Mouse (Mus musculus): ENCODE data around the gene Ube2r2.
A peak's percentile ranks its signal among the peaks of the same experiment; 100 is the strongest.

Ube2r2 gene

DNA sequence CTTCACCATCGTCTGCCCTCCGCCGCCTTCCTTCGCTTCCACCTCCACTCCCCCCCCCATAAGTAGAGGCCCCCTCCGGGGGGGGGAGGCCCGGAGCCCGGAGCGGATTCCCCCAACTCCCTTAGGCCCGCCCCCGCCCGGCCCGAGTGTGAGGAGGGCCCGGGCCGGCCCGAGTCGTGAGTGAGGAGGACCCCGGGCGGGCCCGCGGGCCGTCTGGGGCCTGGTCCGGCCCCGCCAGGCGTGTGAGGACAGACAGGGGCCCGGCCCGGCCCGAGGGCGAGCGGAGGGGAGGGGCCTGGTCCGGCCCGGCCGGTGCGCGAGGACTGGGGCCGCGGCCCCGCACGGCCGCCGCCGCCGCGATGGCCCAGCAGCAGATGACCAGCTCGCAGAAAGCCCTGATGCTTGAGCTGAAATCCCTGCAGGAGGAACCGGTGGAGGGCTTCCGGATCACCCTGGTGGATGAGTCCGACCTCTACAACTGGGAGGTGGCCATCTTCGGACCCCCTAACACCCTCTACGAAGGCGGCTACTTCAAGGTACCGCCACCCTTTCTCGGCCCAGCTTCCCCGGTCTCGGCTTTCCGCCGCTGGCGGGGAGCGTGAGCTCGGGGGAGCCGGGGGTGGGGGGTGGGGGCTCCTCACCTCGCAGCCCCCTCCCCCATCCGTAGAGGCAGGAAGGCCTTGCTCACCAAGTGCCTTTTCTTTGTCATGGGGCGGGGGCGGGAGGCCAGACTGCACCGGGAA lies at the start of gene Ube2r2:
Gene Ube2r2, plus strand, starts transcription at position 33 of the 743 bp plus-strand sequence.
- peak; percentile 62 for DNase-seq (ENCODE audit: low spot score)

DNA sequence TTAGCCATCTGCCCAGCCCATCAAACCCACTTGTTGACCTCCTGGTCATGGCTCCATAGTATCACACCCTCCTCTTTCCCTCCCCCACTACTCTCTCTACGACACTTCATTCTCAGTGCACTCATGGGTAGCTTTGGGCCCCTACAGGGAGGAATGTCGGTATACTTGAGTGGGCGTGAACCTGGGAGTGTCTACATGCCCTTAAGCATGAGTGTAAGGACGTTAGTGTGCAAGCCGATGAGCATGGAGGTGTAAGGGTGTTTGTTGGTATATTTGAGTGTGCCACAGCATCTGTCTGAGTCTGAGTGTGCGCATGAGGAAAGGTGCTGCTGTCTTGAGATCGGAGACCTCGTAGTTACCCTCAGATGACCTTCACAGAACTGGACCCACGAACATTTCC lies 48.6 kb upstream of the Ube2r2 start:
- DNase-seq (ENCODE audit: low spot score), result no peak

DNA sequence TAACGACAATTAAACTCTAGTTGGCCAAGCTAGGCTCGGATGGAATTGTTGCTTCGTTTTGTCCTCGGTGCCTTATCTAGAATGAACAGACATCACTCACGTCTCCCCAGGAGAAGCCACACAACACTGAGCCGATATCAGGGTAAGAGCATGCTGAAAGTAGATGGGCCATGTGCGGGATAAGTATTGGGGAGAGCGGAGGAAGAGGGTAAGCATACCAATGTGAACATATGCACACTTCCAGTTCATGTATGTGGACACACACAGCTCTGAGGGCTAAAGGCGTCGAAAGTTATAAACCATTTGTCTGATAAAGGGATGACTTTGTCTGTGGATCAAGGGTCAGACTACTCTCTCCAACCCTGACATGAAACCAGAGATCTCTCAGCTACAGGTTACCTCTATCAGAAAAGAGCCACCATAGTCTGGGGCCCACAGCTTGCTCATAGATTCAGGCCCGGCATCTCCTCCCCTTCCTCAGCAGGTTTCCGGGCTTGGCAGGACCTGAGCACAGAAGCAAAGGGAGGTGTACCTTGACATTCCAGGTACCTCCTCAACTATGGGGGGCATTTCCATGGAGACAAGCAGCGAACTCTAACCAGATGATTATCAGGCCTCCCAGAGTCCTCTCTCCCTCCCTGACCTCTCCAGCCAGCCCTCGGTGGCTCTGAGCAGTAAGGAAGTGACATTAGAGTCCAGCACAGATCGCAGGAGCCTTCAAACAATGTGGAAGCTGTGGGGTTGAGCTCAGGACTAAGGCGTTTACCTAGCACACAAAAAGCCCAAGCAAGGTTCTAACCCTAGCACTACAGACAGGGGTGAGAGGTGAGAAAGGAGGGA lies 47.9 kb upstream of the Ube2r2 start:
- no peak for DNase-seq (ENCODE audit: low spot score)

DNA sequence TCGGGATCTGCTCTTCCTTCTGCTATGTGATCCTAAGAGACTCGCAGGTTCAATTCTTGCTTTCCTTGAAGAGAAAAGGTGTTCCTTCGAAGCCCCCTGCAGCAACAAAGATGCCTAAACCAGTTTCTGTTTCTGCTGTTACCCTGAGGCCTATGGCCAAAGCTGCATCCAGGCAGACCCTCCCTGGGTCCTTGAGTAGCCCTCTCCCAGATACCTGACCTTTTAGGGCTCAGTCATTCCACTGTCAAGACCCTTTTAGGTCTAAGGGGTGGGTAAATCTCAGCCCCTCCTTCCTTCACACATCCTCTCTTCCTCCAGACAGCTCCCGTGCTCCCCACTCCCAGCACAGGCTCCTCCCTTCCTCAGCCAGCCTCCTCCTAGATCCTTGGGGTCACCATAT lies 46.4 kb upstream of the Ube2r2 start:
- no peak for DNase-seq (ENCODE audit: low spot score)

DNA sequence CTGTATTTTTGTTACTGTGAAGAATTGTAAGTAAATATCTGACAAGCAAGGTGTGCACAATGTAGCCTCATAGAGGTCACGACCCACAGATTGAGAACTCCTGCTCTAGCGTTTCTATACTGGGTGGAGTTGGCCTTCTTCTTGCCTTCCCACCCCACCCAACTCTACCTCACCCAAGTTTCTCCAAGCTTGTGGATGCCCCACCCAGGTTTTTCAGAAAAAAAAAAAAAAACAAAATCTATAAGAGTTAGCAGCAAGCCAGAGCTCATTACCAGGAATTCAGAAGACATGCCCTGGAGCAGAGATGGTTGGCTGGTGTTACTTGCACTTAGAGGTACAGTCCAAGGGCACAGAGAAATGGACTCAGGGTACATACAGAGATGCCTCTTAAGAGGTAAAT lies 45.8 kb upstream of the Ube2r2 start:
- DNase-seq (ENCODE audit: low spot score), result no peak

DNA sequence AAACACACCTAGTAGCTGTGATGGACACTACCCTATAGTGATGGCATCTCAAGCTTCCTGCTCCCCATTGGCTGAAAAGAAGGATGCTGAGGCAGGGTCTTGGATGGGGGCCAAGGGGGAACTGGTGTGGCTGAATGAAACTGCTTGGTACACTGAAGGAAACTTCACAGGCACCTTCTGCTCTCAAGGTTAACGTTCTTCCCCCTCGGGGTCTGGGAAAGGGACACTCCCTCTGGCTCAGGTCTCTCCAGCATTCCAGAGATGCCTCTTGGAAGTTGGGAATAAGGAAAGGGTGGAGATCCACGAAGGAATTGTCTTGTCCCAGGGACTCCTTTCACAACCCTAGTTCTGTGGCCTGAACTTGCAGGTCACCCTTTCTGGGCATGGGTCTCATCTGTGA lies 44.2 kb upstream of the Ube2r2 start:
- no peak for DNase-seq (ENCODE audit: low spot score)

DNA sequence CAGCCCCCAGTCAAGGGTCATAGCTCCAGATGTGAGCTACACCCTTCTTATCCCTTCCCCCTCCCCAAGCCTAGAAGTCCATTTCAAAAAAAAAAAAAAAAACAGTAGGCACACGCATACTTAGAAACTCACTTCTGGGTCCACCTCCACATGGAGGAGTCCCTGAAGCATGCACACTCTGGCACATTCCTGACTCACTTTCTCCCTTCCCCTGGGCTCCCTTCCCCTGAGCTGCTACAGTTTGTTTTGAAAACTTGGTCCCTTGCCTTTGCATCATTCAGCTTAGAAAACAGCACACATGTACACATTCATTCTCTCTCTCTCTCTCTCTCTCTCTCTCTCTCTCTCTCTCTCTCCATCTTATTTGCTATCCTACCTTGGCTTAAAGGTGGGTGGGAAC lies 42.6 kb upstream of the Ube2r2 start:
- DNase-seq (ENCODE audit: low spot score), result no peak

DNA sequence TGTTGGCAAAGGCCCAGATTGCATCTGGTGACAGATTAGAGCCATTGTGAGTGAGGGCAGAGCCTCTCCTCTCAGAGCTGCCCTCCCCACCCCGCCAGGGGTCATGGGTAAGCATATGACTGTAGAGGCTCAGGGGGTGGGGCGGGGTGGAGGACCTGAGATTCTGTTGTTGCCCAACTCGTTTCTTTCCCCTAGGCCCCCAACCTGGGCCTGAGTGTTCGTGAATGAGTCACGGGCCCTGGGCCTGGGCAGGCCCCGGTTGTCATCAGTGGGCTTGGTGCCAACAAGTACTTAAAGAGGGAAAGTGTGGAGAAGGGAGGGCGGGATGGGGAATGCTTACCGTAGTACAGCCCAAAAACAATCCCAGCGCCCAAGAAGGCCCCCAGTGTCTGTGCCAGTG lies 41.2 kb upstream of the Ube2r2 start:
- peak; percentile 90 for DNase-seq (ENCODE audit: low spot score)

DNA sequence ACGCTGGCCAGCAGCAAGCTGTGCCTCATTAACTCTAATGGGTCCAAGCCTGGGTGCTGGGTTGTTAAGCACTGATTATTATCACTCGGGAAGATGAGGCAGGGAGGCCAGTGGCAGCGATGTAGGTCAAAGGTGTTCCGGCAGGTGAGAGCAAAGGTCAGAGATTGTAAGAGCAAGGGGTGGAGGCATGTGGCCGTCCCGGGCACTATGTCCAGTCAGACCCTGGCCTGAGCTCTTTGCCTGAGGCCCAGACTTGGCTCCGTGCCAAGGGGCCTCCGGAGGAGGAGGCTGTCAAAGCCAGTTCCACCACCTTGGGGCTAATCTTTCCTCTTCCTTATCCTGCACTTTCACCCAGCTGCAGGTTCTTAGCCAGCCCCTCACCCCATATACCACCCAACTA lies 39.4 kb upstream of the Ube2r2 start:
- peak; percentile 67 for DNase-seq (ENCODE audit: low spot score)

DNA sequence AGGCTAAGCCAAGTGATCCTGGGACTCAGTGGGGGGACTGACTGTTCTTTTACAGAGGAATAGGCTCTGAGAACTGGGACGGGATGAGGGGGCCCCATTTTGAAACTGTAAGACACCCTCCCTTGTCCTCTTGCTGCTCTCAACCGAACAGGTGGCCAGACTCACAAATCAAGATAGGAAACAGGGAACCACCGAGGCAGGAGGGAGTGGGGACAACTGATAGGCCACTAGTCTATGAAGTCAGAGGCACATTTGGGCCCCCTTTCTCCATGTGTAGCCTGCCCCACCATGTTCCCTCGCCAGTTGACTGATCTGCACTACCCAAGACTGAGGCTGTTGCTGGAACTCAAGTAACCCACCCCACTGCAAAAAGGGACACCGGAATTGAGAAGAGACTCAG lies 38.7 kb upstream of the Ube2r2 start:
- no peak for DNase-seq (ENCODE audit: low spot score)

DNA sequence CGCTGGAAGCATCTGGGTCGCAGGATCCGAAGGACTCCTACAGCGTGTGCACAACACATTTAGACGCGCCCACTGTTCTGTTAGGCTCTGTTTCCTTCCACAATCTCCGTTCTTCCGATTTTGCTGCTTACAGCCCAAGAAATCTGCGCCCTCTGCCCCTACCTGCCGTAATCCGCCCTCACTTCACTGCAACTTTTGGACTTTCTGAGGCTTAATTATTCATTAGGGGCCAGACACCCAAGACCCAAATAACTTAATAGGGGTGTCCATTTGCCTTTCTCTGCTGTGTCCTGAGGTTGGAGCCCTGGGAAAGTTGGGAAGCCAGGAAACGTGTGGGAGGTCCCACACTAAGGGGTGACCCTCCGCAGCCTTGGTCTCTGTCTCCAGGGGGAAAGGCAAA lies 38.2 kb upstream of the Ube2r2 start:
- DNase-seq (ENCODE audit: low spot score), result no peak

DNA sequence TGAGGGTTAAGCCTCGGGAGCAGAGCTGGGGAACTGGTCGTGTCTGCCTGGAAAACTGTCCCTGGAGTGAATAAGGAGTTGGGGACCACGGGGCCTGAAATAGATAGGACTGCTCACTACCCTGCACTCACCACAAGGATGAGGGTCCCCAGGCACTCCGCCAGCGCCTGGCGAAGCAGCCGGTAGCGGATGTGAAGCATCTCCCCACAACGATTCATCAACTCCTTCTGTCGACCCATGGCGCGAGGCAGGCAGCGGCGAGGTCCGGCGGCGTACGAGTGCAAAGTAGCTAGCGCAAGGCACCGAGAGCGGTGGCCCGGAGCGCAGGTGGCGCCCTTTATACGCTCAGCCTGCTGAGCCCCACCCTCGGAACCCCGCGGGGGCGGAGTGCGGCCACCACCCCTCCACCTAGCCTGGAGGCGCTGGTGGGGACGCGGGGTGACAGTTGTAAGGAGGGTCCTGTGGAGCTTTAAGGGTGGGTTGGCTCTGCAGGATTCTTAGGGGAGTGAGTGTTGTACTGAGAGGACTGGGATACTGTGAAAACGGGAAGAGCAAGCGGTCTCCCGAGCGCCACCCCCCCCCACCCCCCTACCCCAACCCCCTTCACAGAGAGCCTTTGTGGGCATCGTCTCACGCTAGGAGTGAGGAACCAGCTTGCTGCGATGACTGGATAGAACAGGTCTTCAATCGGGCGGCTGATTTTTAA lies 37.5 kb upstream of the Ube2r2 start, which contains the start of gene Aqp3:
Gene Aqp3, minus strand, starts transcription at position 313 of the 706 bp plus-strand sequence.
- DNase-seq (ENCODE audit: low spot score), result peak; percentile 83

DNA sequence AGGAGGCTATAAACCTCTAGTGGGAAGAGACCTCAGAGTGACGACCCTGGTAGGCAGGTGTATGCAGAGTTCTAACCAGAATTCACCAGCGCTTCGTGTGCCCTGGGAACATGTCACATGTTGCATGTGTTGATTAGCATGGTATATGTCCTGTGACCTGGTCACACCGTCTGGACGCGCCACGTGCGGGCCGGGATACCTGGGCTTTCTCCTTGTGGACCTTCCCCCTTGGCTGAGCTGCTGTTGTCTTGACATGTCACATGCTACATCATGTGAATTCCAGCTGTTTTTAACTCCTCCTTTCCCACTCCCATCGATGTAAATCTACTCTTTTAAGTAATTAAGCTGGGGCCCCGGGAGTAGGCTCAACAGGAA lies 37.0 kb upstream of the Ube2r2 start:
- DNase-seq (ENCODE audit: low spot score), result no peak

DNA sequence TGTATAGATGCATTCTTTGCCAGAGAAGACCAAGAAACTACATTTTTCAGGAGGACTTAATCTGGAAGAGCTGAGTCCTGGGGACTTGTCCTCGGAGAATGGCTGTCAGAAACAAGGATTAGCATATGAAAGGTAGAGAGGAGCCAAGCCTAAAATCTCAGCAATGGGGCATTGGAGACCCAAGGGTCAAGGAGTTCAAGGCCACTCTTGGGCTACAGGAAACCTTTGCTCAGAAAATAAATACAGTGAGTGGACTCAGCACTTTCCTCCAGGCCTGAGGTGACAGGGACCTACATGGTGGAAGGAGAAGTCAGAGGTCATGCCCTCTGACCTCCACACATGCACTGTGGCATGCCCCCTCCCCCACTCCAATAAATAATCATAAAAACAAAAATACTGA lies 34.6 kb upstream of the Ube2r2 start:
- DNase-seq (ENCODE audit: low spot score), result no peak

DNA sequence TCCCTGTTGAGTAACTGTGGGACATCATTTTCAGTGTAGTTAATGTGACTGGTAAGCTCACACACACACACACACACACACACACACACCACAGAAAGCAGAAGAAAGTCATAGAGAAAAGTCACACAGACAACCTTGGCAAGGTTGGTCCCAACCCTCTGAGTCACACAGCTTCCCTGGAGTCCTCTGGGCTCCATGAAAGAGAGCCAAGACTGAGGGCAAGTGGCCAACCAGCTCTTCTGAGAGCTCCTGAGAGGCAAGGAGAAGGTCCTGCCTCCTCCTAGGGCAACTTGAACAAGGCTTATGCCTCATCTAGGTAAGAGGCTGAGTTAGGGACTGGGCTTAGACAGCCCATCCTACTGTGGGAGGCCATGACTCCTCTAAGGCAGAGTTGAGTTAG lies 32.6 kb upstream of the Ube2r2 start:
- DNase-seq (ENCODE audit: low spot score), result no peak

DNA sequence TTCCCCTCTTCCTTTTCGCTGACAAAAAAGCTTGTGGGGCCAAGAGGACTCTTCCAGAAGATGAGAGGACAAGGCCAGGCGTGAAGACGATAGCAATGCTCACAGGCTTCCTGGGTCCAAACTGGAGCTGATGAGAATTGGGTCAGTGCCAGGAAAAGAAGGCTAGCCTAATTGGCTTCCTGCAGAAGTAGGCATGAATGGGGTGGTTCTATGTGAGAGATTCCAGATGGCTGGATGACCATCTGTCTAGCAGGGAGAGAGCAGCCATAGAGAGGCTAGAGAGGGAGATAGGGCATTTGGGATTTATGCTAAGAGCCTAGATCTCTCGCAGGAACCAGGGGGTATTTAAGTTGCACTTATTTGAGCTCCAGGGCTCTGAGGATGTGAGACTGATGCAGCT lies 28.1 kb upstream of the Ube2r2 start:
- no peak for DNase-seq (ENCODE audit: low spot score)

DNA sequence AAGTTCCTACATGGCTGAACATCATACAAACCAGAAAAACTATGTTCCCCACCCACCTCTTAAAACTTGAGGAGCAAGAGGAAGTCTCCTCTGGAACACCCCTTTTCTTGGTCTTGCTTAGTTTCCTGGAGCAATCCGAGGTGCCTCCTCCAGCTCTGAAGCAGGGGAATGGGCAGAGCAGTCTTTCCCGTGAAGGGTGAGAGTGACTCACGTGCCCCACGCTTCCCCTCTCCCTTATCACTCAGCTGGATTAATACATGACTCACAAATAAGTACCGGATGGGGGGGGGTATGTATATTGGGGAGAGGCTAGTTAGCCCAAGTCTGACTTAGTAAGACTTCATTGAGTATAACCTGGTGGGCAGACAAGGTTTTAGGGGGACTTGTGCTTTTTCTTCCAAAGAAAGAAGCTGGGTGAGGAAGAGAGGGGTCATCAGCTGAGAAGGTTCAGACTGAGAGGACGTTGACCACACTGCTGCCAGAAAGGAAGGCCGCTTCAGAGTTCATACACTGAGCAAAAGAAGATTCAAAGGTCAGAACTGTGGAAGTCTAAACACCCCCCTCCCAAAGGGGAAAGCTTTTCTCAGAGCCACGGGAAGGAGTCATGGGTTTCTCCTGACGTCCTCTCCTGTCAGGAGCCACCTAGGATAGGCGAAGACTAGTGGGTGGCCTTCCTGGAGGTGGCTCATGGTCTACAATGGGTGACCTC lies 26.7 kb upstream of the Ube2r2 start:
- DNase-seq (ENCODE audit: low spot score), result peak; percentile 66

DNA sequence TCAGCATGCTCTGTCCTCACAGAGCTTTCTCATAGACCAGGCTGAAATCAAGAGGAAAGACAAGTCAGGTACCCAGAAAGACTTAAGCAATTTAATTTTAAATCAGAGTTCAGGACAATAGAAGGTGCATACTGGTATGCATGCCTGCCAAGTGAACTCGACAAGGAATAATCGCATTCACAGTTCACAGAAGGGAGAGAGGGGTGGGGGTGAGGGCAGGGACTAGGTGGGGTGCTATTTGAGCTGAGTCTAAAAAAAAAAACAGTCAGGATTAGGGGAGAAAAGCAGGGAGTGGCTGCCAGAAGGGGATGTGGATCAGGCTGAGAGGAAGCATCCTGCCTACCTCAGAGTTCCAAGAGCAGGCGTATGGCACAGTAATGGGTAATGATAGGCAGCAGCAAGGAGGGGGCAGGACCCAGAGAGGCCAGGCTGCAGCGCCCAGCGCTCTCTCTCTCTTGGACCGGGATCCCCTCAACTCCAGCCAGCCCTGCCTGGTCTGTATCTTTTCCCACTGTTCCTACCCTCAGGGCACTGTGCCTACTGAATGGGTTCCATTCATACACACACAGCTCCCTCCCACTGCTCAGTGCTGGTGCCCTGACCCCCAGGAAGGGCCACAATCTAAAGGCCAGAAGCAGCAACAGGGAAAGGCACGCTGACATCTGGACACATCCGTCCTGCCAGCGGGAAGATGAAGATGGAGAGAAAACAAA lies 21.0 kb upstream of the Ube2r2 start:
- no peak for DNase-seq (ENCODE audit: low spot score)

DNA sequence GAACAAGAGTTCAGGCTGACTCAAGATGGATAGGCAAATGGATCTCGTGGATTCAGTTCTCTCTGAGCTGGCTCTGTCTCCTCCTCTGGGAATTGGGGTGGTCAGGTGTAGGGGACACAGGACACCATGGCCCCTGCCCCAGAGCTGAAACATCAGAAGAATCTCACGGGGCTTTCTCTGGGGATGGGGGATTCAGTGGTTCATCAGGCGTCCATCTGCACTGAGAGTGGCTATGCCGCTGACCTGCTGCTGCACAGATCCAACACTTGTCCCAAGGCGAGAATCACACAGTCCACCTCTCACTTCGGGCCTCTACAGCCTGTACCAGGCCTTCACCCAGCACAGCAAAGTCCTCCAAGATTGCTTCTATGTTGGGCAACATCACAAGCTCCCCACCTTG lies 20.5 kb upstream of the Ube2r2 start:
- no peak for DNase-seq (ENCODE audit: low spot score)

DNA sequence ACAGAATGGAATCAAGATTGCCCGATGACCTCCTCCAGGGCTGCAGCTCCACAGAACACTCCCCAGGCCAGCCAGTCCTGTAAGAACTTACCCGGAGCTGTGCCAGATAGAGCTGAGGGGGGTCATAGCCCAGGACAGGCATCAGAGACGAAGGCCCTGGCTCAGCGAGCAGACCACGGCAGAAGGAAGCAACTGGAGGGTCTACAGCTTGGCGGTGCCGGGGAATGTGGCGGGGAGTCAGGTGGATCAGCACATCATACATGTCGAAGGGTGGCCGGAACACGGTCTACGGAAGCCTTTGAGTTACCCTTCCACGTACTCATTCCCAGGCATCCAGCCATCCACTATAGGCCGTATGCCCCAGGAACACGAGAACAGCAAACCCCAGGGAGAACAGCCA lies 19.8 kb upstream of the Ube2r2 start:
- DNase-seq (ENCODE audit: low spot score), result no peak

DNA sequence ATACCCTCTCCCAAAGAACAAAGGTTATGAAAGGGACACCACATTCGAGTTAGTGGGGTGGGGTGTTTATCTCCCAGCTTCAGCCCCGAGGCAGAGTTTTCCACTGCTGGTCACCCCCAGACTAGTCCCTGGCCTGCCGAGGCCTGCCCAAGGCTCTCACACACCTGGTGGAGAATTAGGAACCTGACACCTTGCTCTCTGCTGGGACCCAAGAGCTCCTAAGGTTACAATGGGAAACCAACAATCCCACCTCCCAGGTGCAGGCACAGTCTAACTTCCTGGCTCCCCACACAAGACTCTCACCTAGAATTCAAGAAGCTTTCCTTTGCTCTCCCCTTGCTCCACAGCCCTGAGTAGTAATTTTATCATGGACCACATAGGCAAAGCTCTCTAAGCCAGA lies 18.7 kb upstream of the Ube2r2 start:
- DNase-seq (ENCODE audit: low spot score), result no peak
